Mouse (Mus musculus): ENCODE results near the gene Tysnd1. TPM values are rescaled to one million over a fixed set of nuclear protein-coding genes. Genes with fewer than 3 reads are reported as not detected.
A peak's percentile ranks its signal among the peaks of the same experiment; 100 is the strongest.

Tysnd1 gene
- polyA plus RNA-seq, 1 experiment: 11.2 TPM

DNA sequence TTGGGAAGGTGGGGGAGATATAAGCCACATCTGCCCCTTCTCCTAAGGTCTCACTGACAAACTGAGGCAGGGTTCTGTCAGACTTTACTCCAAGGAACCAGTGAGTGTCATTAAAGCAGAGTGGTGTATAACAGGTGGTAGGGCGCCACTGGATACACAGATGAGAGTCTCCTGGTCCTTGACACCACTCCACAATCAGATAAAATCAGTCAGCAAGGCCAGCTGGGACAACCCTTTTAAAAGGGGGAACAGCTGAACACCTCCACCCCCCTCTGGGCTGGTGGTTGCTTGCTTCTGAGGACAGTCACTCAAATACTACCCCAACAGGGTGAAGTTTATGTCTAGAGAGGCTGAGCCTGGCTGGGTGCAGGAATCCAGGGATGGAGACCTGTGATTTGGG is 42.2 kb downstream of the Tysnd1 start:
- Histone ChIP-seq H3K4me1 (ENCODE audit: control insufficient read depth, insufficient read depth, low read length) (no peaks in the 10 kb centered on the region), H3K27me3 (ENCODE audit: control insufficient read depth, insufficient read depth, low read length, poor library complexity, severe bottlenecking) (no peaks in the 10 kb centered on the region), H3K4me3 (ENCODE audit: low read depth, low read length) (no peak overlapping the region), H3K9ac (ENCODE audit: low read depth, poor library complexity, severe bottlenecking) (no peak overlapping the region), H3K27ac (ENCODE audit: insufficient read depth, low read length) (no peak overlapping the region), H3K36me3 (ENCODE audit: control insufficient read depth, insufficient read depth, low read length, poor library complexity, severe bottlenecking) (no peaks in the 10 kb centered on the region), H3K9me3 (replicated peaks; ENCODE audit: control insufficient read depth, insufficient read depth, low read length, poor library complexity, severe bottlenecking) (no peaks in the 10 kb centered on the region)
- TF ChIP-seq POLR2A (IDR thresholded peaks at IDR 0.05; ENCODE audit: insufficient read depth, low read length) (no peak), CTCF (IDR thresholded peaks at IDR 0.05; ENCODE audit: low read depth, low read length) (no peak), EP300 (IDR thresholded peaks at IDR 0.05; ENCODE audit: insufficient read depth, low read depth, low read length) (no peak)

GRCm38 (mm10) chr10:61738126-61738525 is 42.8 kb downstream of the Tysnd1 start:
- Histone ChIP-seq H3K9me3 (replicated peaks; ENCODE audit: control insufficient read depth, insufficient read depth, low read length, poor library complexity, severe bottlenecking) (no peaks in the 10 kb centered on the region), H3K27me3 (ENCODE audit: control insufficient read depth, insufficient read depth, low read length, poor library complexity, severe bottlenecking) (no peaks in the 10 kb centered on the region), H3K4me1 (ENCODE audit: control insufficient read depth, insufficient read depth, low read length) (no peaks in the 10 kb centered on the region), H3K4me3 (ENCODE audit: low read depth, low read length) (no peak overlapping the region), H3K9ac (ENCODE audit: low read depth, poor library complexity, severe bottlenecking) (no peak overlapping the region), H3K36me3 (ENCODE audit: control insufficient read depth, insufficient read depth, low read length, poor library complexity, severe bottlenecking) (no peaks in the 10 kb centered on the region), H3K27ac (ENCODE audit: insufficient read depth, low read length) (no peak overlapping the region)
- TF ChIP-seq CTCF (IDR thresholded peaks at IDR 0.05; ENCODE audit: low read depth, low read length) (no peak), POLR2A (IDR thresholded peaks at IDR 0.05; ENCODE audit: insufficient read depth, low read length) (no peak), EP300 (IDR thresholded peaks at IDR 0.05; ENCODE audit: insufficient read depth, low read depth, low read length) (no peak)

DNA sequence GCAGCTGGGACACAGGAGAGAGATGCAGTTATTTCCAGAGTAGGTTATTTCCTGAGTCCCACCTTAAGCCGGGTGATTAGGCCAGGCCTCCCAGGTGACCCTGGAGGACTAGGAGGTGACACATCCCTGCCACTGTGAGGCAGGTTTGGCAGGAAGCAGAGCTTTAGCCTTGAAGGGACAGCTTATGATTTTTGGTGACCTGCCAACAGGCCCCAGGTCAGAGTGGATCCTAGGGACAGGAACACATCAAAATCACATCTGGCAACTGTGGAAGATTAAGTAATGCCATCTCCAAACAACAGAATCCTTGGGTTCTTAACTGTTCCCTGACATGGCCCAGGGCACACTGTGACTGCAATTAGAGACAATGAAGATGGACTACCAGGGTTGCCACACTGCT is 46.0 kb downstream of the Tysnd1 start:
- Histone ChIP-seq H3K4me1 (ENCODE audit: control insufficient read depth, insufficient read depth, low read length) (no peaks in the 10 kb centered on the region), H3K4me3 (ENCODE audit: low read depth, low read length) (no peak overlapping the region), H3K36me3 (ENCODE audit: control insufficient read depth, insufficient read depth, low read length, poor library complexity, severe bottlenecking) (no peaks in the 10 kb centered on the region), H3K9me3 (replicated peaks; ENCODE audit: control insufficient read depth, insufficient read depth, low read length, poor library complexity, severe bottlenecking) (no peaks in the 10 kb centered on the region), H3K9ac (ENCODE audit: low read depth, poor library complexity, severe bottlenecking) (no peak overlapping the region), H3K27me3 (ENCODE audit: control insufficient read depth, insufficient read depth, low read length, poor library complexity, severe bottlenecking) (no peaks in the 10 kb centered on the region), H3K27ac (ENCODE audit: insufficient read depth, low read length) (no peak overlapping the region)
- TF ChIP-seq CTCF (IDR thresholded peaks at IDR 0.05; ENCODE audit: low read depth, low read length): no peak
- TF ChIP-seq EP300 (IDR thresholded peaks at IDR 0.05; ENCODE audit: insufficient read depth, low read depth, low read length): no peak
- TF ChIP-seq POLR2A (IDR thresholded peaks at IDR 0.05; ENCODE audit: insufficient read depth, low read length): no peak

DNA sequence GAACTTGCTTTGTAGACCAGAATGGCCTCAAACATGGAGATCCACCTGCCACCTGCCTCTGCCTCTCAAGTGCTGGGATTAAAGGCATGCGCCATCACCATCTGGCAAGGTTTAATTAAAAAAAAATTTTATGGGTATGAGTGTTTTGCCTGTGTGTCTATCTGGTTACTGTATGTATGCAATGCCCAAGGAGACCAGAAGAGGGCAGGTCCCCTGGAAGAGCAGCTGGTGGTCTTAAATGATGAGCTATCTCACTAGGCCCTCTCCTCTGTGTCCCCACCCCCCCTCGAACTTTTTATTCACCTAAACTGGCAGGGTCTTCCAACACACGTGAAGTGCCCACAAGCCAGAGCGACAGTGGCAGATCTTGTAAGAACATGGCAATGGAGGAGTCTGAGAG is 46.6 kb downstream of the Tysnd1 start:
- TF ChIP-seq EP300 (IDR thresholded peaks at IDR 0.05; ENCODE audit: insufficient read depth, low read depth, low read length) (no peak), POLR2A (IDR thresholded peaks at IDR 0.05; ENCODE audit: insufficient read depth, low read length) (no peak), CTCF (IDR thresholded peaks at IDR 0.05; ENCODE audit: low read depth, low read length) (no peak)
- Histone ChIP-seq H3K36me3 (ENCODE audit: control insufficient read depth, insufficient read depth, low read length, poor library complexity, severe bottlenecking) (no peaks in the 10 kb centered on the region), H3K27me3 (ENCODE audit: control insufficient read depth, insufficient read depth, low read length, poor library complexity, severe bottlenecking) (no peaks in the 10 kb centered on the region)

GRCm38 (mm10) chr10:61742336-61742735 is 47.0 kb downstream of the Tysnd1 start:
- H3K9ac ChIP-seq (ENCODE audit: low read depth, poor library complexity, severe bottlenecking): no peak overlapping the region
- H3K27ac ChIP-seq (ENCODE audit: insufficient read depth, low read length): no peak overlapping the region
- no peak for TF ChIP-seq EP300 (IDR thresholded peaks at IDR 0.05; ENCODE audit: insufficient read depth, low read depth, low read length)
- TF ChIP-seq POLR2A (IDR thresholded peaks at IDR 0.05; ENCODE audit: insufficient read depth, low read length): no peak
- no peak for TF ChIP-seq CTCF (IDR thresholded peaks at IDR 0.05; ENCODE audit: low read depth, low read length)
- no peaks in the 10 kb centered on the region for H3K4me1 ChIP-seq (ENCODE audit: control insufficient read depth, insufficient read depth, low read length)
- H3K4me3 ChIP-seq (ENCODE audit: low read depth, low read length): no peak overlapping the region
- no peaks in the 10 kb centered on the region for H3K27me3 ChIP-seq (ENCODE audit: control insufficient read depth, insufficient read depth, low read length, poor library complexity, severe bottlenecking)
- no peaks in the 10 kb centered on the region for H3K9me3 ChIP-seq (replicated peaks; ENCODE audit: control insufficient read depth, insufficient read depth, low read length, poor library complexity, severe bottlenecking)
- H3K36me3 ChIP-seq (ENCODE audit: control insufficient read depth, insufficient read depth, low read length, poor library complexity, severe bottlenecking): no peaks in the 10 kb centered on the region

More for the DNA sequence above, 46.6 kb downstream of the Tysnd1 start:
- H3K9me3 ChIP-seq (replicated peaks; ENCODE audit: control insufficient read depth, insufficient read depth, low read length, poor library complexity, severe bottlenecking): no peaks in the 10 kb centered on the region
- no peaks in the 10 kb centered on the region for H3K4me1 ChIP-seq (ENCODE audit: control insufficient read depth, insufficient read depth, low read length)
- no peak overlapping the region for H3K4me3 ChIP-seq (ENCODE audit: low read depth, low read length)
- no peak overlapping the region for H3K27ac ChIP-seq (ENCODE audit: insufficient read depth, low read length)
- no peak overlapping the region for H3K9ac ChIP-seq (ENCODE audit: low read depth, poor library complexity, severe bottlenecking)

- H3K27me3 ChIP-seq (ENCODE audit: control insufficient read depth, insufficient read depth, low read length, poor library complexity, severe bottlenecking): no peaks in the 10 kb centered on the region
- no peaks in the 10 kb centered on the region for H3K36me3 ChIP-seq (ENCODE audit: control insufficient read depth, insufficient read depth, low read length, poor library complexity, severe bottlenecking)
- no peaks in the 10 kb centered on the region for H3K4me1 ChIP-seq (ENCODE audit: control insufficient read depth, insufficient read depth, low read length)
- H3K9ac ChIP-seq (ENCODE audit: low read depth, poor library complexity, severe bottlenecking): no peak overlapping the region
- no peaks in the 10 kb centered on the region for H3K9me3 ChIP-seq (replicated peaks; ENCODE audit: control insufficient read depth, insufficient read depth, low read length, poor library complexity, severe bottlenecking)
- no peak overlapping the region for H3K4me3 ChIP-seq (ENCODE audit: low read depth, low read length)
- TF ChIP-seq EP300 (IDR thresholded peaks at IDR 0.05; ENCODE audit: insufficient read depth, low read depth, low read length): no peak
- TF ChIP-seq POLR2A (IDR thresholded peaks at IDR 0.05; ENCODE audit: insufficient read depth, low read length): no peak
- peak; percentile 84 for TF ChIP-seq CTCF (IDR thresholded peaks at IDR 0.05; ENCODE audit: low read depth, low read length)
- H3K27ac ChIP-seq (ENCODE audit: insufficient read depth, low read length): no peak overlapping the region
Observed at GRCm38 (mm10) chr10:61745133-61745532, 49.8 kb downstream of the Tysnd1 start.
